Mouse (Mus musculus): Measurements from ENCODE around the gene Lhfpl4. TPM values are rescaled to one million over a fixed set of nuclear protein-coding genes. Genes with fewer than 3 reads are reported as not detected.

Gene Lhfpl4
- total and polyA plus RNA-seq, 3 experiments: 0.19 to 7.7 TPM; not detected in 1

GRCm38 (mm10) chr6:113175469-113175868 is 19.7 kb downstream of the Lhfpl4 start:
- H3K36me3 ChIP-seq (ENCODE audit: control insufficient read depth in 1 of 2, insufficient read depth in 2 of 2, low read length in 2 of 2): no peaks in the 10 kb centered on the region
- peaks cover 0 to 6% of the 10 kb centered on the region in 2 experiments; a peak in 2 of 4 replicates for H3K27me3 ChIP-seq (ENCODE audit: control insufficient read depth in 1 of 2, insufficient read depth in 2 of 2, low read length in 2 of 2)
- no peaks in the 10 kb centered on the region for H3K9me3 ChIP-seq (replicated peaks; ENCODE audit: insufficient read depth, low read length)
- TF ChIP-seq MAZ (IDR thresholded peaks at IDR 0.05; ENCODE audit: low read depth, low read length) (no peak), CTCF (IDR thresholded peaks at IDR 0.05 in 2 of 3, conservative IDR thresholded peaks at IDR 0.05 in 1 of 3; ENCODE audit: control insufficient read depth in 1 of 3, insufficient read depth in 1 of 3, low read depth in 2 of 3, low read length in 3 of 3, poor library complexity in 1 of 3, severe bottlenecking in 1 of 3) (no peak), TAL1 (IDR thresholded peaks at IDR 0.05; ENCODE audit: low read length) (no peak), E2F4 (IDR thresholded peaks at IDR 0.05; ENCODE audit: borderline replicate concordance, low read depth, low read length) (no peak), GATA1 (IDR thresholded peaks at IDR 0.05; ENCODE audit: low read depth, low read length) (no peak), NRF1 (IDR thresholded peaks at IDR 0.05; ENCODE audit: insufficient read depth, low read depth, low read length, poor library complexity, severe bottlenecking) (no peak), CHD1 (IDR thresholded peaks at IDR 0.05; ENCODE audit: low read depth, low read length) (no peak), BHLHE40 (IDR thresholded peaks at IDR 0.05; ENCODE audit: borderline replicate concordance, low read depth, low read length) (no peak), TBP (IDR thresholded peaks at IDR 0.05; ENCODE audit: low read depth, low read length) (no peak), RAD21 (IDR thresholded peaks at IDR 0.05; ENCODE audit: low read depth, low read length) (no peak), POLR2A (IDR thresholded peaks at IDR 0.05; ENCODE audit: control insufficient read depth in 1 of 2, insufficient read depth in 1 of 2, low read depth in 1 of 2, low read length in 2 of 2, poor library complexity in 1 of 2) (no peak), TCF12 (IDR thresholded peaks at IDR 0.05; ENCODE audit: low read depth, low read length) (no peak), ZC3H11A (IDR thresholded peaks at IDR 0.05; ENCODE audit: low read depth, low read length) (no peak), SMC3 (IDR thresholded peaks at IDR 0.05; ENCODE audit: low read depth, low read length) (no peak), ELF1 (IDR thresholded peaks at IDR 0.05; ENCODE audit: low read depth, low read length) (no peak), MYB (IDR thresholded peaks at IDR 0.05; ENCODE audit: low read depth, low read length) (no peak), USF1 (IDR thresholded peaks at IDR 0.05; ENCODE audit: low read depth, low read length) (no peak), RCOR1 (IDR thresholded peaks at IDR 0.05; ENCODE audit: low read depth, low read length) (no peak), SIN3A (IDR thresholded peaks at IDR 0.05; ENCODE audit: low read length) (no peak), MEF2A (IDR thresholded peaks at IDR 0.05; ENCODE audit: extremely low read depth, insufficient replicate concordance, low read depth, low read length, poor library complexity, severe bottlenecking) (no peak)
- no peak overlapping the region for H3K9ac ChIP-seq (ENCODE audit: control insufficient read depth, low read depth, low read length, poor library complexity, severe bottlenecking)
- no peak overlapping the region for H3K4me3 ChIP-seq (ENCODE audit: control insufficient read depth in 1 of 2, insufficient read depth in 1 of 2, low read depth in 2 of 2, low read length in 2 of 2)
- no peaks in the 10 kb centered on the region for H3K79me2 ChIP-seq (ENCODE audit: control insufficient read depth, insufficient read depth, low read length, poor library complexity)
- H3K4me1 ChIP-seq (ENCODE audit: control insufficient read depth in 1 of 2, insufficient read depth in 2 of 2, low read length in 2 of 2): no peaks in the 10 kb centered on the region
- DNase-seq (ENCODE audit: low read depth, low spot score): no peak
- no peak overlapping the region for H3K27ac ChIP-seq (ENCODE audit: control insufficient read depth, low read depth, low read length)

- TF ChIP-seq UBTF (IDR thresholded peaks at IDR 0.05; ENCODE audit: borderline replicate concordance, insufficient read depth, low read depth, low read length) (no peak), RAD21 (IDR thresholded peaks at IDR 0.05; ENCODE audit: low read depth, low read length) (peak; percentile 79), POLR2AphosphoS2 (IDR thresholded peaks at IDR 0.05; ENCODE audit: low read length) (no peak), MAFK (IDR thresholded peaks at IDR 0.05; ENCODE audit: borderline replicate concordance, low read depth, low read length) (no peak), CTCF (IDR thresholded peaks at IDR 0.05 in 2 of 3, conservative IDR thresholded peaks at IDR 0.05 in 1 of 3; ENCODE audit: control insufficient read depth in 1 of 3, insufficient read depth in 1 of 3, low read depth in 2 of 3, low read length in 3 of 3, poor library complexity in 1 of 3, severe bottlenecking in 1 of 3) (peak; percentile 70 to 96 (median 82)), SMC3 (IDR thresholded peaks at IDR 0.05; ENCODE audit: low read depth, low read length) (peak; percentile 77), ZC3H11A (IDR thresholded peaks at IDR 0.05; ENCODE audit: low read depth, low read length) (peak; percentile 76)
- Histone ChIP-seq H3K4me1 (ENCODE audit: control insufficient read depth in 1 of 2, insufficient read depth in 2 of 2, low read length in 2 of 2) (0 out of 4 replicates have a peak, but pooled peaks cover 0 to under 1% of the 10 kb centered on the region in 2 experiments), H3K4me3 (ENCODE audit: control insufficient read depth in 1 of 2, insufficient read depth in 1 of 2, low read depth in 2 of 2, low read length in 2 of 2) (no peak overlapping the region), H3K27me3 (ENCODE audit: control insufficient read depth in 1 of 2, insufficient read depth in 2 of 2, low read length in 2 of 2) (no peaks in the 10 kb centered on the region), H3K27ac (ENCODE audit: control insufficient read depth, low read depth, low read length) (no peak overlapping the region), H3K79me2 (ENCODE audit: control insufficient read depth, insufficient read depth, low read length, poor library complexity) (no peaks in the 10 kb centered on the region), H3K9me3 (replicated peaks; ENCODE audit: insufficient read depth, low read length) (no peaks in the 10 kb centered on the region), H3K9ac (ENCODE audit: control insufficient read depth, low read depth, low read length, poor library complexity, severe bottlenecking) (no peak overlapping the region), H3K36me3 (ENCODE audit: control insufficient read depth in 1 of 2, insufficient read depth in 2 of 2, low read length in 2 of 2) (no peaks in the 10 kb centered on the region; a peak in 1 of 4 replicates)
- DNase-seq (ENCODE audit: low read depth, low spot score): peak; percentile 81
These were observed 22.6 kb downstream of the Lhfpl4 start for GRCm38 (mm10) chr6:113172568-113172967.

Data from MEL (cell line).